Mouse (Mus musculus): Measurements from ENCODE around the gene Abcf3.
A peak's percentile ranks its signal among the peaks of the same experiment; 100 is the strongest.

DNA sequence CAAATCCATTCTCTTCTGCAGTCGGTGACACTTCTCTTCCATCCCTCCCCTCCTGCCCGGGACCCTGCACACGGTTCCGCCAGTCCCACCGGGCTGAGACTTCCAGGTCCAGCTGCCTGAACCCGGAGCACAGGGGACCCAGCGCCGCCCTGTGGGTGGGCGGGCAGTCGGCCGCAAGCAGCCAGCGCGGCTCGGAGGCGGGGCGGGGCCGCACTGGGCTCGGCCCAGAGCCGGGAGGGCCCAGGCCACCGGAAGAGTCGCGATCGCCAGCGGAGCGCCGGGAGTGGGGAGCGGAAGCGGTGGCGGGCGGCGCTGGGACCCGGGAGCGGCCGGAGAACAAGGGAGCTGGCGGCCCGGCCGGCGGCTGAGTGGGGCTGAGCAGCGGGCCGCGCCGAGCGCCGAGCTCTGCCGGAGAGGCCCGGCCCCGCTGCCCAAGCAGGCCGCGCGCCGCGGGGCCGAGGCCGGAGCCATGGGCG, 31.6 kb upstream of the Abcf3 start, which contains the start of gene Dvl3:
- TF ChIP-seq POLR2AphosphoS2 (IDR thresholded peaks at IDR 0.05; ENCODE audit: insufficient read length, low read depth) (no peak), POLR2A (IDR thresholded peaks at IDR 0.05; ENCODE audit: insufficient read length, low read depth) (peak; percentile 62), MYOG (IDR thresholded peaks at IDR 0.05; ENCODE audit: control insufficient read depth in 1 of 3, insufficient read depth in 1 of 3, insufficient read length in 2 of 3, low read depth in 2 of 3) (peak in 2 of 3 experiments; percentile 5 to 59), CEBPB (IDR thresholded peaks at IDR 0.05; ENCODE audit: insufficient read depth, poor library complexity, severe bottlenecking) (no peak), MAX (IDR thresholded peaks at IDR 0.05; ENCODE audit: low read depth) (no peak), MYOD1 (IDR thresholded peaks at IDR 0.05; ENCODE audit: control insufficient read depth in 1 of 3, insufficient read length in 2 of 3, low read depth in 2 of 3) (no peak), E2F4 (IDR thresholded peaks at IDR 0.05; ENCODE audit: insufficient read depth) (no peak), USF1 (IDR thresholded peaks at IDR 0.05; ENCODE audit: low read depth) (no peak), TCF12 (IDR thresholded peaks at IDR 0.05; ENCODE audit: insufficient read depth, poor library complexity, severe bottlenecking) (no peak), TCF3 (IDR thresholded peaks at IDR 0.05; ENCODE audit: insufficient read length, low read depth) (no peak), REST (IDR thresholded peaks at IDR 0.05; ENCODE audit: insufficient read depth, insufficient read length) (no peak)
